Mouse (Mus musculus): Measurements from ENCODE around the gene Tmem95.

DNA sequence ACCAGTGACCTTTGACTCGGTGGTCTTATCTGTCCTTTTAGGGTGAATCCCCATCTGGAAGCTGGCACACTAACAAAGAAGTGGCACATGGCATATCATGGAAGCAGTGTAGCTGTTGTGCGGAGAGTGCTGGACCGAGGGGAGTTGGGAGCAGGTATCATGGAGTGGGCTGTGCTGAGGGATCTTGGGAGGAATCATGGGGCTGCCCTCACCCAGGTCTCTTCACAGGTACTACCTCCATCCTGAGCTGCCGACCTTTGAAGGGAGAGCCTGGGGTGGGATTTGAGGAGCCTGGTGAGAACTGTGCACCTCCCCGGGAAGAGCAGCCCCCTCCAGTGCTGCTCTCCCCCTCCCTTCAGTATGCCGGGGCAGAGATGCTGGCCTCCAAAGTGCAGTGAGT is 33.9 kb upstream of the Tmem95 start:
- no peak for TF ChIP-seq POLR2A (IDR thresholded peaks at IDR 0.05; ENCODE audit: borderline replicate concordance, extremely low read depth, low read depth, low read length)
- TF ChIP-seq CTCF (IDR thresholded peaks at IDR 0.05; ENCODE audit: insufficient read depth, low read length), result no peak

All from lung, adult 2 months (tissue).